Mouse (Mus musculus): ENCODE data around the gene Sgms1. TPM values are rescaled to one million over a fixed set of nuclear protein-coding genes. Genes with fewer than 3 reads are reported as not detected.
"Not testable (repeated sequence)": the region's sequence is repeated elsewhere in the genome, so short reads cannot be mapped to it uniquely, and the experiment has no call there.

Sgms1 gene
- polyA plus RNA-seq, 1 experiment from 2014 or later = 19.2 TPM

GRCm38 (mm10) chr19:32165711-32166110 lies 223.8 kb downstream of the Sgms1 start:
- H3K27me3 ChIP-seq = no peaks in the 10 kb centered on the region
- 96% methylated on average over 6 of the region's 6 CpGs for WGBS
- H3K27ac ChIP-seq = no peak overlapping the region
- H3K4me2 ChIP-seq (replicated peaks) = no peak overlapping the region
- H3K4me3 ChIP-seq = no peak overlapping the region
- no peaks in the 10 kb centered on the region for H3K9me3 ChIP-seq (replicated peaks)
- no peak overlapping the region for H3K9ac ChIP-seq
- H3K4me1 ChIP-seq = no peaks in the 10 kb centered on the region
- no peak for ATAC-seq (ENCODE audit: low FRiP score)
- H3K36me3 ChIP-seq = no peaks in the 10 kb centered on the region

- Histone ChIP-seq H3K4me1 (no peaks in the 10 kb centered on the region), H3K27ac (no peak overlapping the region), H3K4me2 (replicated peaks) (no peak overlapping the region), H3K9me3 (replicated peaks) (no peaks in the 10 kb centered on the region), H3K27me3 (no peaks in the 10 kb centered on the region), H3K36me3 (peaks cover 6% of the 10 kb centered on the region; the same call in 1 of the 2 replicates), H3K4me3 (no peak overlapping the region), H3K9ac (no peak overlapping the region)
- WGBS = 93% methylated on average over 4 of the region's 4 CpGs
- ATAC-seq (ENCODE audit: low FRiP score) = no peak
These were observed 225.4 kb downstream of the Sgms1 start for GRCm38 (mm10) chr19:32164128-32164527.

- ATAC-seq (ENCODE audit: low FRiP score) = no peak
- Histone ChIP-seq H3K4me2 (replicated peaks) (no peak overlapping the region), H3K27me3 (no peaks in the 10 kb centered on the region), H3K27ac (no peak overlapping the region), H3K9ac (no peak overlapping the region), H3K4me3 (no peak overlapping the region), H3K9me3 (replicated peaks) (no peaks in the 10 kb centered on the region), H3K4me1 (no peaks in the 10 kb centered on the region), H3K36me3 (peaks cover 6% of the 10 kb centered on the region; the same call in 1 of the 2 replicates)
- 95% methylated on average over 7 of the region's 7 CpGs for WGBS
These were observed 229.6 kb downstream of the Sgms1 start for GRCm38 (mm10) chr19:32159944-32160343.

GRCm38 (mm10) chr19:32159168-32159567 lies 230.3 kb downstream of the Sgms1 start:
- H3K27me3 ChIP-seq = no peaks in the 10 kb centered on the region
- no peaks in the 10 kb centered on the region for H3K9me3 ChIP-seq (replicated peaks)
- H3K4me2 ChIP-seq (replicated peaks) = no peak overlapping the region
- peaks cover 6% of the 10 kb centered on the region; the same call in 1 of the 2 replicates for H3K36me3 ChIP-seq
- H3K27ac ChIP-seq = no peak overlapping the region
- no peak overlapping the region for H3K9ac ChIP-seq
- H3K4me3 ChIP-seq = no peak overlapping the region
- 90% methylated on average over 1 of the region's 1 CpGs for WGBS
- H3K4me1 ChIP-seq = no peaks in the 10 kb centered on the region
- ATAC-seq (ENCODE audit: low FRiP score) = no peak

GRCm38 (mm10) chr19:32157045-32157444 lies 232.5 kb downstream of the Sgms1 start:
- no peaks in the 10 kb centered on the region for H3K4me1 ChIP-seq
- no peak overlapping the region for H3K9ac ChIP-seq
- ATAC-seq (ENCODE audit: low FRiP score) = no peak
- H3K27ac ChIP-seq = no peak overlapping the region
- no peak overlapping the region for H3K4me3 ChIP-seq
- H3K36me3 ChIP-seq = peaks cover 6% of the 10 kb centered on the region; the same call in 1 of the 2 replicates
- H3K27me3 ChIP-seq = no peaks in the 10 kb centered on the region
- 93% methylated on average over 6 of the region's 6 CpGs for WGBS
- H3K9me3 ChIP-seq (replicated peaks) = no peaks in the 10 kb centered on the region
- H3K4me2 ChIP-seq (replicated peaks) = no peak overlapping the region

GRCm38 (mm10) chr19:32152529-32152928 lies 237.0 kb downstream of the Sgms1 start:
- WGBS = 90% methylated on average over 6 of the region's 6 CpGs
- Histone ChIP-seq H3K9me3 (replicated peaks) (no peaks in the 10 kb centered on the region), H3K4me1 (no peaks in the 10 kb centered on the region), H3K27ac (no peak overlapping the region), H3K4me2 (replicated peaks) (no peak overlapping the region), H3K36me3 (no peaks in the 10 kb centered on the region), H3K4me3 (no peak overlapping the region), H3K9ac (no peak overlapping the region), H3K27me3 (no peaks in the 10 kb centered on the region)
- no peak for ATAC-seq (ENCODE audit: low FRiP score)

- Histone ChIP-seq H3K27ac (no peak overlapping the region), H3K4me2 (replicated peaks) (no peak overlapping the region), H3K9me3 (replicated peaks) (no peaks in the 10 kb centered on the region), H3K4me1 (no peaks in the 10 kb centered on the region), H3K4me3 (no peak overlapping the region), H3K27me3 (no peaks in the 10 kb centered on the region), H3K9ac (no peak overlapping the region), H3K36me3 (no peaks in the 10 kb centered on the region)
- no peak for ATAC-seq (ENCODE audit: low FRiP score)
- WGBS = 89% methylated on average over 5 of the region's 5 CpGs
These were observed 240.8 kb downstream of the Sgms1 start for GRCm38 (mm10) chr19:32148710-32149109.

- Histone ChIP-seq H3K4me3 (no peak overlapping the region), H3K4me1 (no peaks in the 10 kb centered on the region), H3K4me2 (replicated peaks) (no peak overlapping the region), H3K36me3 (no peaks in the 10 kb centered on the region), H3K27ac (no peak overlapping the region), H3K27me3 (no peaks in the 10 kb centered on the region), H3K9ac (no peak overlapping the region), H3K9me3 (replicated peaks) (no peaks in the 10 kb centered on the region)
- ATAC-seq (ENCODE audit: low FRiP score) = no peak
- 88% methylated on average over 6 of the region's 6 CpGs for WGBS
These were observed 247.1 kb downstream of the Sgms1 start for GRCm38 (mm10) chr19:32142383-32142782.

- H3K9ac ChIP-seq = no peak overlapping the region
- no peak overlapping the region for H3K4me2 ChIP-seq (replicated peaks)
- no peaks in the 10 kb centered on the region for H3K9me3 ChIP-seq (replicated peaks)
- 78% methylated on average over 14 of the region's 14 CpGs for WGBS
- ATAC-seq (ENCODE audit: low FRiP score) = no peak
- H3K27ac ChIP-seq = no peak overlapping the region
- H3K36me3 ChIP-seq = no peaks in the 10 kb centered on the region
- no peaks in the 10 kb centered on the region for H3K27me3 ChIP-seq
- H3K4me3 ChIP-seq = no peak overlapping the region
- H3K4me1 ChIP-seq = peaks cover 4% of the 10 kb centered on the region; the same call in 1 of the 2 replicates
These were observed 251.0 kb downstream of the Sgms1 start for GRCm38 (mm10) chr19:32138361-32139088.

- Histone ChIP-seq H3K9me3 (replicated peaks) (no peaks in the 10 kb centered on the region), H3K36me3 (no peaks in the 10 kb centered on the region), H3K4me3 (no peak overlapping the region), H3K27me3 (no peaks in the 10 kb centered on the region), H3K4me1 (peaks cover 4% of the 10 kb centered on the region; the same call in 1 of the 2 replicates), H3K4me2 (replicated peaks) (no peak overlapping the region), H3K27ac (no peak overlapping the region), H3K9ac (no peak overlapping the region; the same call in 1 of the 2 replicates)
- ATAC-seq (ENCODE audit: low FRiP score) = no peak
- WGBS = 81% methylated on average over 5 of the region's 5 CpGs
These were observed 251.6 kb downstream of the Sgms1 start for GRCm38 (mm10) chr19:32137904-32138303.

GRCm38 (mm10) chr19:32136888-32137625 lies 252.5 kb downstream of the Sgms1 start:
- no peaks in the 10 kb centered on the region for H3K27me3 ChIP-seq
- H3K9me3 ChIP-seq (replicated peaks) = no peaks in the 10 kb centered on the region
- H3K4me3 ChIP-seq = no peak overlapping the region
- ATAC-seq (ENCODE audit: low FRiP score) = no peak
- no peak overlapping the region for H3K4me2 ChIP-seq (replicated peaks)
- H3K27ac ChIP-seq = no peak overlapping the region
- no peak overlapping the region for H3K9ac ChIP-seq
- H3K36me3 ChIP-seq = no peaks in the 10 kb centered on the region
- 48% methylated on average over 4 of the region's 4 CpGs for WGBS
- peaks cover 4% of the 10 kb centered on the region; the same call in 1 of the 2 replicates for H3K4me1 ChIP-seq

GRCm38 (mm10) chr19:32131707-32132488 lies 257.6 kb downstream of the Sgms1 start:
- not testable (repeated sequence) for H3K36me3 ChIP-seq; H3K9ac ChIP-seq; H3K27me3 ChIP-seq; H3K4me3 ChIP-seq; H3K9me3 ChIP-seq (replicated peaks); H3K4me2 ChIP-seq (replicated peaks); H3K4me1 ChIP-seq; H3K27ac ChIP-seq
- WGBS = 89% methylated on average over 16 of the region's 17 CpGs
- peak; percentile 44 for ATAC-seq (ENCODE audit: low FRiP score)

Data from hindbrain, embryonic 12.5 days (tissue).